ENCODE assay signal across 8 mouse cellular contexts in genomic region chr1:153308179-153308914, GRCm38 (mm10). TPM values are rescaled to one million over a fixed set of nuclear protein-coding genes. Genes with fewer than 3 reads are reported as not detected.
A peak's percentile ranks its signal among the peaks of the same experiment; 100 is the strongest.
DNase-seq lines count a peak whose midpoint lies in the region; ATAC-seq lines count a peak whose summit lies in the region.

No protein-coding gene starts in this region.

- H3K27ac ChIP-seq in liver, embryonic 15.5 days (replicated peaks): peak overlapping the region; percentile 39; the same call in 1 of the 2 replicates

- H3K9me3 ChIP-seq in liver, embryonic 15.5 days (replicated peaks): no peaks in the 10 kb centered on the region

- WGBS in liver, embryonic 15.5 days (ENCODE audit: insufficient replicate concordance): 69% methylated on average over 9 of the region's 9 CpGs

- no peak overlapping the region for H3K4me3 ChIP-seq in liver, embryonic 15.5 days (replicated peaks)

- DNase-seq in layer of hippocampus, adult 11-12 months (ENCODE audit: low spot score): peak; percentile 48
- DNase-seq in layer of hippocampus, adult 9-10 months (ENCODE audit: low spot score): no peak
- DNase-seq in cerebellum, postnatal 14 days: peak; percentile 20 to 26
- peak; percentile 31 to 82 for DNase-seq in gastrocnemius, postnatal 4 days (ENCODE audit: low spot score in 2 of 2)
- DNase-seq in kidney, adult 9 months: peak; percentile 24
- DNase-seq in splenic B cell, adult 2 months (ENCODE audit: low read depth, low spot score): peak; percentile 38

- H3K4me2 ChIP-seq in liver, embryonic 15.5 days: 0 out of 2 replicates have a peak overlapping the region, but pooled peaks have one; percentile 29

- H3K4me1 ChIP-seq in liver, embryonic 15.5 days (replicated peaks): peaks cover 26% of the 10 kb centered on the region

- no peaks in the 10 kb centered on the region for H3K27me3 ChIP-seq in liver, embryonic 15.5 days
- H3K27me3 ChIP-seq in splenic B cell, adult 2 months (ENCODE audit: control insufficient read depth, insufficient read depth, low read length, poor library complexity, severe bottlenecking): no peaks in the 10 kb centered on the region

- no peaks in the 10 kb centered on the region for H3K36me3 ChIP-seq in liver, embryonic 15.5 days (replicated peaks)
- no peaks in the 10 kb centered on the region for H3K36me3 ChIP-seq in splenic B cell, adult 2 months (ENCODE audit: control insufficient read depth, insufficient read depth, low read length, poor library complexity, severe bottlenecking)

- ATAC-seq in liver, embryonic 15.5 days (ENCODE audit: insufficient read depth): no peak
- ATAC-seq in megakaryocyte-erythroid progenitor cell, adult 5-6 weeks (replicated peaks; ENCODE audit: low FRiP score, low TSS enrichment, poor library complexity, severe bottlenecking): no peak

- H3K9ac ChIP-seq in liver, embryonic 15.5 days: no peak overlapping the region

RNA-seq across cellular contexts. Expression of gene Lamc1, which starts 24.2 kb away (rescaled TPM):
- total RNA-seq in gastrocnemius, postnatal 4 days (2021): 100 to 1,000 TPM; 323 to 353 TPM
- polyA plus RNA-seq in liver, embryonic 15.5 days (2015; fragmentation: Nextera tagmentation; extraction: Ambion mirVana): 7.1 and 8.9 TPM in 2 replicates
- total RNA-seq in megakaryocyte-erythroid progenitor cell, adult 5-6 weeks (2014; fragmentation: Nextera tagmentation): 2.7 and 3.0 TPM in 2 replicates
- total RNA-seq in megakaryocyte-erythroid progenitor cell, adult 5-6 weeks (2017): 0.91 and 1.3 TPM in 2 replicates

Comparison
In these comparisons a context has a peak if more than half of its experiments do, and no peak if none do; other contexts are left out.
1. RNA of gene Lamc1, which starts 24.2 kb away (total RNA-seq): 323 to 353 TPM in gastrocnemius, postnatal 4 days; 0.91 to 3.0 TPM in megakaryocyte-erythroid progenitor cell, adult 5-6 weeks; every median in the first group is over 10 times any median in the second.